Mouse (Mus musculus) heart, adult 10 weeks (tissue): ENCODE results near the gene Gdf9. TPM values are rescaled to one million over a fixed set of nuclear protein-coding genes. Genes with fewer than 3 reads are reported as not detected.

ENCODE experiments used
- polyA plus RNA-seq: library from polyadenylated mRNA; stranded (reverse); fragments of 350-450 nt; fragmentation: Illumina TruSeq; extraction: RNeasy Lipid Tissue Mini Kit (QIAGEN cat#74804); gene quantifications from one replicate; pipeline ENCODE4 v1.2.3, GENCODE M21; 2014; ENCODE audit warnings: low read depth, low replicate concordance

The Gdf9 gene
- 0.50 TPM for polyA plus RNA-seq

DNA sequence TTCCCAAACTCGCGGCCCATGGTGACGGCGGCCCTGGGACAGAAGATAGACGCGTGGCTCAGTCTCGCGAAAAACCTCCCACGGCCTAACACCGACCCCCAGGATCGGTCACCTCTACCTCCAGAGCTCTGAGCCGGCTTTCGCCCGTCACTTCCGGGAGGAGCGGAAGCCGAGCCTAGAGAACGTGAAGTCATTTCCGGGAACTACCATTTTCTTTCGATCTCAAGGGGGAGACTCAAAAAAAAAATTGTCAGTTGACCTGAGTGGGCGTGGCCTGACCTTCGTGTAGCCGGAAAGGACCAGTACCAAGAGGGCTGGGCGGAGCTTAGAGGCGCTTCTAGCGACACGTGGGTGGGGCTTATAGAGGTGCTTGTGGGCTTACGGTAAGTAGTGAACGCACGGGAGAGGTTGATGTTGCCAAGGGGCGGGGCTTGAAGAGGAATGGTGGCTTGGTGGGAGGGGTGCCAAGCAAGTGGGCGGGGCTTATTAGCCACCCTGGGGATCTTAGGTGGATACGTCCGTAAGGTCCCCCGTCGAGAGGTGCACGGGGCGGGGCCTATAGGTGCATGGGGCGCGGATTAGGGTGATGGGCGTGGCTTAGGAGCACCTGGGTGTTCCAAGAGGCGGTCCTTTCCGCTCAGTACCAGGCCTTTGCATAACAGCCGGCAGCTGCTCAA, at the start of gene Gdf9, which contains the start of gene Uqcrq:
Gene Gdf9 (plus strand): TSS at position 354 of the 677 bp plus-strand sequence.
Gene Uqcrq (minus strand): TSS at position 162 of the 677 bp plus-strand sequence.

DNA sequence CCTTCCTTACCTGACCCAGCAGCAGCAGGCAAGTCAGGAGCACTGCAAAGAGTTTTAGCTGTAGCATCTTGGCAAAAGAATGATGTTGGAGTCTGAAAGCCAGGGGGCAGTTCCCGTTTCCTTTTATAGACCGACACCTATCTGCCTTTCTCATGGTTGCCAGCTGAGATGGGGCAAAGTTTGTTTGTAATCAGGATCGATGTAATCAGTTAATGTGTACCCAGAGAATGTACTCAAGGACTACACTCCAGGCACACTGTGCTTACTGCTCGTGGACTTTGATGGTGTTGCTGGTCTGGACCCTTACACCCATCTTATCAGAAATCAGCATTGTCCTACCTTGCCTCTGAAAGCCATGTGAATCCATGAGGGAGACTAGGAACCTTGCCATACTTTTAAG, 7.8 kb upstream of the Gdf9 start, which contains the start of gene Leap2:
Gene Leap2 (minus strand): TSS at position 135 of the 400 bp plus-strand sequence.

DNA sequence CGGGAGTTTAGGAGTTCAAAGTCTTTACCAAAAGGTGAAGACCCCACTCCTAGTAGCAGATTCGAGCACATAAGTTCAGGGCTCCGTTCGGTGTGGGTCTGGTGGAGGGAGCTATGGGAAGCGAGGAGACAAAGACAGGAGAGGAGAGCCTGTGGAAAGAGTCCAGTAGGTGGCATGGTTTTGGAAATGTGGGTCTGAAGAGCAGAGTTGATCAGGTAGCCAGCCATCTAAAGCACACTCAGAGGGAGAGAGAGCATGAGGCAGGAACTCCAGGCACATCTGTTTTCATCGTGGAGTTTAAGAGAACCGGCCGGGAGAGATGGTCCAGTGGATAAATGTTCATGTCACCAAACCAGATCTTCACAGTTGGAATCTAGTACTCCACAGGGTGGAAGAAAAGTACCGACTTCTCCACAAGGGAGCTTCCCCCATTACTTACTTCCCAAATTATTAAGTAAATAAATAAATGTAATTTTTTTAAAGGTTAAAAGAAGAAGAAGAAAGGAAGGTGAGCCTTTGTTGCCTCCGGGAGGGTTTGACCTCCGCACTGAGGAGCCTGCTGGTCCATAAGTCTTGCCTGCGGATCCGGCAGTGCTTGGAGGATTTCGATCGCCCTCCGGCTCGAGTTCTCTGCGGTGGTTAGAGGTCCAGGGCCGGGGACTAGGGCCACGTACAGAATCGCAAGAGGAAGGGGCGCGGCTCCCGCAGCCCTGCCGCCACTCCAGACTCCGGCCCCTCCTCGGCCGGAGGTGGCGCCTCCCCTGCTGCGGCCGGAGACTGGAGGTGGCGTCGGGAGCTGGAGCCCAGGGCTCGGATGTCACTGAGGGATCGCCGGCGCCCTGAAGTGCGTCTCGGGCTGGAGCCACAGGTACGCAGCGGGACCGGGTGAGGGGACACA, 25.9 kb downstream of the Gdf9 start, which contains the start of the genes Gm10447 and Shroom1:
Gene Gm10447 (minus strand): TSS at position 637 of the 898 bp plus-strand sequence.
Gene Shroom1 (plus strand): TSS at position 732 of the 898 bp plus-strand sequence.

DNA sequence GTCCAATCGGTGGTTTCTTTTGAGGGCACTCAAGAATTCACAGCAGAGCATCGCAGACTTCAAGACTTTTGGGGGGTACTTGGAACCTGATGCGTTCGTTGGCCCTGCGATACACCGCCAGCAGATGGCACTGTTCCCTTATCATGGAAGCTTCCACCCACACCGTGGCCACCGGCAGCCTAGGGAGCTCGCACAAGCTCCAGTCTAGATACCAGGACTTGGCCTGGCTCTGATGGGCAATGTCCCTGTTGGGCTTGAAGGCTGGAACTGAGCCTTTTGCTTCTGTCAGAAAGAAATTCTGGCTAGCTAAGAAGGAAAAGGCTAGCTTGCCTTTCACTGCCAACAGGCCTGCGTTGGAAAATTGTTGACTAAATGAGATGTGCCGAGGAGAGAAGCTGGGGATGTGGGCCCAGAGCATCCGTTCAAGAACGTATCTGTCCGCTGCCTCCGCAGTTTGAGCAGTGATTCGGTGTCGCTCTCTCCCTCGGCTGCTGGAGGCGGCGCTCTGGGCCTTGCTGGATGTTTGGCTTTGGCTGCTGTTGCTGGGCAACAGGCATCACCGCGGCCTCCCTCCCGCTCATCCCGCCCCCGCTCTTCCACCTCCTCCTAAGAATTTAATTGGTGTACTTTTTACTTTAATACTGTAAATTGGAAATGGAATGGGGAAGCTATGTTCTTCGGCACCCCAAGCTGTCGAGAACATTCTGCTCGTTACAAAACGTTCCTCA, 39.3 kb downstream of the Gdf9 start, which contains the start of gene Gm9837:
Gene Gm9837 (minus strand): TSS at position 512 of the 728 bp plus-strand sequence.

DNA sequence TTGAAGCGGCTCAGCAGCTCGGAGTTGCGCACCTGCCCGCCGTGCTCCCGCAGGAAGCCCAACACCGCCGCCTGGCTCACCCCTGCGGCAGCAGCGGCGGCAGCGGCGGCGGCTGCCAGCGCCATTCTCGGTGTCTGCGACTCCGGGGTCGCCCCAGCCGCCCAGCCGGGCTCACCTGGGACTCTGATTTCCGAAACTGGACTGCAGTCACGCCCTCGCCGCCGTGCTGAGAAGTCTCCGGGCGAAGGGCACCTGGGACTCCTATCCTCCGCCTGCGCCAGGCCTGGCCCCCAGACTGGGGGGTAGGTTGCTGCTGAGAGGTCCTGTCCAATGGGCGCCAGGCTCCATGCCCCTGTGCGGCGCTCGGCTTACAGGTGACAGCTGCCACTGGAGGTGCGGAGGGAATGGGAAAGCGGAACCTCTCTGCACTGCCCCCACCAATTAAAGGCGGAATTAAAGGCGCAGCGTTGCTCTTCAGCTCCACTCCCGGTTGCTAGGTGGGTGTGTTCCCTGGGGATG, 49.0 kb downstream of the Gdf9 start, which contains the start of the genes Gm9945 and Sowaha:
Gene Gm9945 (plus strand): TSS at position 384 of the 519 bp plus-strand sequence.
Gene Sowaha (minus strand): TSS at position 492 of the 519 bp plus-strand sequence.

Other genes with a start within 250 kb of the Gdf9 start
- 116 TPM for gene Hspa4, start 130.6 kb upstream of the Gdf9 start, polyA plus RNA-seq
- gene Zcchc10, start 106.3 kb upstream of the Gdf9 start, polyA plus RNA-seq = 10.5 TPM
- gene Aff4, start 80.2 kb upstream of the Gdf9 start, polyA plus RNA-seq = 29.2 TPM
- gene Leap2, start 7.9 kb upstream of the Gdf9 start, polyA plus RNA-seq = not detected
- 1,517 TPM for gene Uqcrq, start 192 bp upstream of the Gdf9 start, polyA plus RNA-seq
- gene Gm10447, start 26.1 kb downstream of the Gdf9 start, polyA plus RNA-seq = not detected
- gene Shroom1, start 26.2 kb downstream of the Gdf9 start, polyA plus RNA-seq = 0.55 TPM
- gene Gm9837, start 39.5 kb downstream of the Gdf9 start, polyA plus RNA-seq = not detected
- gene Gm9945, start 49.1 kb downstream of the Gdf9 start, polyA plus RNA-seq = not detected
- not detected for gene Sowaha, start 49.3 kb downstream of the Gdf9 start, polyA plus RNA-seq
- gene Sept8, start 88.2 kb downstream of the Gdf9 start, polyA plus RNA-seq = 35.5 TPM
- 10.6 TPM for gene Kif3a, start 136.4 kb downstream of the Gdf9 start, polyA plus RNA-seq
- gene Il4, start 187.6 kb downstream of the Gdf9 start, polyA plus RNA-seq = not detected
- gene Il13, start 203.7 kb downstream of the Gdf9 start, polyA plus RNA-seq = not detected